Mouse (Mus musculus): ENCODE measurements at regions not wholly inside any gene's neighbourhood (a gene's known extent, or its start where the extent isn't known, plus 50 kb on each side); places are given as distances from the start of the nearest gene placed in this dataset.

DNA sequence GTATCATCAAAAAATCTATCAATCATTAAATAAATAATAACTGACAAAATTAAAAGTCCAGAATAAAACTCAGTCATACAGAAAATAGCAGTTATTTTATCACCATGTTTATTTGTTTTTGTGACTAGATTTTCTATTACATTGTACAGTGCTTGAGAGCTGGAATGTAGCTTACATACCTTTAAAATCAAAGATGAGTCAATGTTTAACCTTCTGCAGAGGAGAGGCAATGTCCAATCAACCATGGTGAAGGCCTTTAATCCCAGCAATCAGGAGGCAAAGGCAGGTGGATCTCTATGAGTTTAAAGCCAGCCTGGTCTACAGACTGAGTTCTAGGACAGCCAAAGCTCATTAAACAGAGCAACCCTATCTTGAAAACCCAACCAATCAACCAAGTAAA, 131.1 kb downstream of the Gm9733 start:
- DNase-seq (ENCODE audit: low spot score) = no peak

DNA sequence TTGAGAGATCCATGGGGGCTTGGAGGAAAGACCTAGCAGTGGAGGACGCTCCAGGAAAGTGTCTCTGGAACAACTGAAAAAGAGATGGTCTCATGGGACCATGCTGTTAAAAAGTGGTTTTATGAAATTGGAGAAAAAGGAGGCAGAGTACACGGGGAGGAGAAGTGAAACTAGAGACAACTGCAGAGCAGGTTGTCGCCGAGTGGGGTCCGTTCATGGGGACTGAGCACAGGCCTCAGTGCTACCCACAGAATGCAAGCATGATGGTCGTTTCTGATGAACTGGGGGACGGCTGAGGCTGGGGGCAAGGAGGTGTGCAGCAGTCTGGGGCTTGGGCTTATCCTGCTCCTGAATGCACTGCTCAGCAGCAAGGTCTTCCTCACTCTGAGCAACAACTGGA, 129.3 kb downstream of the Gm9733 start:
- no peak for DNase-seq (ENCODE audit: low spot score)

DNA sequence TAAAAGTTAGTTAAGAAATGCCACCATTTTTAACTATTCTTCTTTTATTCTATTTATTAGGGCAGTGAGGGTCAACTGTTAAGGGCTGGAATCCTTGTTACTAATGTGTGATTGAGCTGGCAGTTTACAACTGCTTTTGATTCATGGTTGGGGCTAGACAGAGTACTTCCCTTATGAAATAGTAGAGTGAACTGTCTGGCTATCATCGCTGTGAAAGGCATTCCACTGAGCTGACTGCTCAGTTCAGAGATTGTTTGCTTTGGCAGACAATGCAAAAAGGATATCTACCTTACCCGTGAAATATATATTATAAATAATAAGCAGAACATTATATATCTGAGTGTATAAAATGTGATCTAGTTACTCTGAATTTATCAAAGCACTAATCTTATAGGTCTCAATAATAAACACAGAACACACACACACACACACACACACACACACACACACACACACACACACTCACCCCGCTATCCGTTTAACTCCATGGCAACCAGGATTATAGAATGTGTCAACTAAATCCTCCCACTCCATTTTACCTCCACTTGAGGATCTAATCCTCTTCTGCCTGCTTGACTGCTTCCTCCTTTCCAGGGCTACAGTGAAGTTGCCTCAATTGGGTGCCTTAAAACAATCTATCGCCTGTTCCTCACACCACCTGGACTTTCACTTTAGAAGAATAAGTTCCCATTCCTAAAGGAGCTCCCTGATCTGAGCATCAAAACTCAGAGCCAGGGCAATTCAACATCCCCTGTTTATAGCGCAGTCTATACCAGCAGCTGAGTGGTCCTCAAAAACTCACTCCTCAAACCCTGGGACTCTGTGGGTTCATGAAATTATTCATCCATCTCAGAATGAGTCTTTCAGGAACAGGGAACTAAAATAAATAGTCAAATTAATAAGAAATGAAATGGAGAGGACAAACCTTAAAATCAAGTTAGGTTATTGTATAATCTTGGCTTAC, 126.6 kb downstream of the Gm9733 start:
- DNase-seq (ENCODE audit: low spot score) = no peak

DNA sequence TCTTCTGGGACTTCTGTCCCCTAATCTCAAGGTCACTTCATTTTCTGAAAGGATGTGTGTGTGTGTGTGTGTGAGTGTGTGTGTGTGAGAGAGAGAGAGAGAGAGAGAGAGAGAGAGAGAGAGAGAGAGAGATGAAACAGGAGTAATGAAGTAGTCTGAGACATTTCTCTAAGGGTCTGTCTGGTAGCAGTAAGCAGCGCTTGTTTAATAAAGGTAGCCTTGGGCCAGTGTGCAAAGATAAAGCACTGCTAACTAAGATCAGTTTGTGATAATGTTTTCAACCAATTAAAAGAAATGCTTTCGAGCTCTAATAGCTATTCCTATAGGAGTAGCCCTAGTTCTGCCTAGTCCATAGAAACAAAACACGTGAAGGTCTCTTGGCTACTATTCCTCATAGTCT, 119.7 kb downstream of the Gm9733 start:
- no peak for DNase-seq (ENCODE audit: low spot score)

DNA sequence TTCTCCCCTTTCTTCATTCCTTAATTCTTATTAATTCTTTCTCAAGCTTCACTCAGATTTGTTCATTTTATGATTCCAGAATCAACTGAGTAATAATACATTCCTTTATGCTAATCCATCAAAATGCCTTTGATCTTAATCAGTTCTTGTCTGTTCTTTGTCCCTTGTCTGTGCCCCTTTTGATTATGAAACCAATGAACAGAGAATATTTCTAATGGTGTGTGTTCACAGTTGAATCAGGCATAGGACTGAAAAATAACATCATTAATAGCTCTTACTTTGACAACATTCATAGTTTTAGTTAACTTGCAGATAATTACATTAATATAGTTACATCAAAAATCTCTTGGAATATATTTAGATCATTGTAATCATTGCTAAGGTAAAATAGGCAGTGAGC, 114.5 kb downstream of the Gm9733 start:
- no peak for DNase-seq (ENCODE audit: low spot score)

DNA sequence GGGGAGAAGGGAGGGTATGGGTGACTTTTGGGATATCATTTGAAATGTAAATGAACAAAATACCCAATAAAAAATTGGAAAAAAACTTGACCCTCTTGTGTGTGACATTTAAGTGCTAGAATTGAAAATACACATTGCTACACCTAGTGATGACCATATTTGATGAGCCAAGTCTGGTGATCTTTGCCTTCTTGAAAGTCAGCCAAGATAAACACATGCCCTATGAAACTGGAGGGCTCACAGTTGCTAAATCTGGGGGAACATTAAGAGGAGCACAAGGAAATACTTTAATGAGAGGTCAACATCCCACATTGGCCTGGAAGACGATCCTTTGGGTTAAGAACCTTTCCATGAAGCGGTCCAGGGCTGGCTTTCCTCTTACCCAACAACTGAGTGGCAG, 112.8 kb downstream of the Gm9733 start:
- DNase-seq (ENCODE audit: low spot score) = no peak

DNA sequence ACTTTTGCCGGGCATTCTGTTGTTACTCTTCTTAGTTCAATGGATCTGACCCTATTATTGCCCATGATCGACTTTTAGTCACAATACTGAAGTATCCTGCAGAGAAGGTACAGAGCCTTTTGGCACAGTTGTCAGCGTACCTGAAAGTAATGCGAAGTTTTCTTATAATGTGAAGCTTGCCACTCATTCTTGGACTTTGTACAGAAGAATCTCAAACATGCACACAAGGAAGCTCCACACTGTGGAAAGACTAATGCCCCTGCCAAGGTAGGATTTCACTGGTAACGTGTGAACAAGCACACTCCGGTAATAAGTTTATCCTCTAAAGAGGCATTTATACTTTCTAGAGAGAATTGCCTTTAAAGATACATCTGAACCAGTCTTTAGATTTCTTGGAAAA, 108.8 kb downstream of the Gm9733 start:
- no peak for DNase-seq (ENCODE audit: low spot score)

DNA sequence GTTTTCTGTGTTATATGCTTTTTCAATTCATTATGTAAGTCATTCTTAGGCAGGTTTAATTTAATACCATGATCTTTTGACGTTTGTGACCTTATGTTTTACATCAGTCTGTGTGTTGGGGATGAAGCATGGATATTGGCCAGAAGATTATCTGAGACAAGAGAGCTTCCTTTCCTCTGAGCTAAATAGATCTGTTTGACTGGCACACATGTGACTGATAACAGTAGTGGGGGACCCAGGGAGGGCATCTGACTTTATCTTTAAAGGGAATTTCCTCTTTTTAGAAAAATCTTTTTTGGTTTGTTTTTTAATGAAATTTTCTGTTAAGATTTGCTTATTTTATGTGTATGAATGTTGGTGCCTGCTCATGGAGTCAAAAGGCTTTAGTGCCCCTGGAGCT, 107.7 kb downstream of the Gm9733 start:
- no peak for DNase-seq (ENCODE audit: low spot score)

DNA sequence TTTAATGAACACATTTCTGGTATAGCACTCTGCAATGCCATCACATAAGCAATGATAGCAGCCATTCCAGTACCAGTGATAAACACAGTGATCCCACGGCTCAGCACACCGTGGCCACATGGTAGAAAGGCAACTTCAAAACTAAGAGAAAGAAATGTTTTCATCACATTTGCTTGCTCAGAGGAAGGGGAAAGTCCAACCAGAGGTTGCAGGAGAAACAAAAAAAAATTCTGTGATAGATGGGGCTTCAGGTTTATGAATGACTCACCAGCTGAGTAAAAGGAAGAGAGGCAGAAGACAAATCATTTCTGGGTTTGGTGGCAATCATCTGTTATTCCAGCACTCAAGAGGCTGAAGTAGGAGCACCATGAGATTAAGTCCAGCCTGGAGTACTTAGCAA, 103.5 kb downstream of the Gm9733 start:
- no peak for DNase-seq (ENCODE audit: low spot score)

DNA sequence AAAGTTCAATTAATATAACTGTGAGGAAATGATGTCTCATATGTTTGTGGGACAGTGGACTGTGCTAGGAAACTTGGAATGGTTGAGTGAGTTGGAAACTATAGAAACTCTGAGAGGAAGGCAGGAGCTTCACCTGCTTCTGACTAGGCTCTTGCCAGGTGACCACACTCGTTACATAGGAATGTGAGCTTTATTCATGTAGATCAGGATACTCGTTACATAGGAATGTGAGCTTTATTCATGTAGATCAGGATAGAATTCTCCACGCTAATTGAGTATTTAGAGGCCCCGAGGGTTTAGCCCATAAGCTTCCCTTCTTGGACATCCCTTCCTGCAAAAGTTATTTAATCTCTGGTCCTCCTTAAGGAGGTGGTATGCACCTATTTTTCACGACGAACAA, 101.9 kb downstream of the Gm9733 start:
- no peak for DNase-seq (ENCODE audit: low spot score)

DNA sequence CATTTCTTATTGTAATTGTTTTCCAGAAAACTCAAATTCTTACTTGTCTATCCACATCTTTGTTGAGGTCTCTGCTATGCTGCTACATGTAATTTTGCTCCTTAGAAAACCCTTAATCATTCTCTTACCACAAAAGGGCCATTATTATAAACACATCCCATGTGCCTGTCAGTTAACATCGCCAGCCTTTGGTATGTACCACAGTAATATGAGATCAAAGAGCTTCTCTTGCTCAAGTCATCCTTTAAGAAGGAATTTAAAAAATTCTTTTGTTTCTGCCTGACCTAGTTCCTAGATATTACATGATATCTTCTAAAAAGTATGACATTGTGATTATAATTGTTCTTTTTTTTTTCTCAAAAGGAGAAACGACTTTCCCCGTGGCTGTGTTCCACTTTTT, 100.7 kb downstream of the Gm9733 start:
- DNase-seq (ENCODE audit: low spot score) = no peak

DNA sequence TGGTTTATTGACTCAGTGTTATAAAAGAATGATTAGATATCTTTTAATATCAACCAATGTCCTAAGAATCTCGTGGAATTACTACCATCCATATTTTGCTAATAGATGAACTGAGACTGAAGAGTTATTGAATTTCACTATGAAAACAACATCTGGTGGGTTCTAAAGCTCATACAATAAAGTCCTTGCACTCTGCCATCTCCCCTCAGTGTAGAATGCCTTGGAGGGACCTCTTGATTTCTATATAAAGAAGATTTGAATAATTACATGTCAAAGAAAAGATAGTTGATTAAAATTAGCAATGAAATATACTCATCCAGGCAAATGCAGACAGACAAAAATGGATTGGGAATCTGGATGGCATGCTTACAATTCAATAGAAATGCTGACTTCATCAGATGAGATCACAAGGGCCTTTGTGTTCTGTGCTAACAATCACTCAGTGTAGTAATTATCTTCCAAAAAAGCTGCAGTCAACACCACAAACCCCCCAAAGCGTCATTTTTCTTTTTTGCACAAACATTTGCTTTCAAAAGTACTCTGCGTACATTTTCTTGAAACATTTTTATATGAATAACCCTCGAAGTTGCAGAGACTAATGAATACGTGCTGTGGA, 94.2 kb downstream of the Gm9733 start:
- DNase-seq (ENCODE audit: low spot score) = no peak

DNA sequence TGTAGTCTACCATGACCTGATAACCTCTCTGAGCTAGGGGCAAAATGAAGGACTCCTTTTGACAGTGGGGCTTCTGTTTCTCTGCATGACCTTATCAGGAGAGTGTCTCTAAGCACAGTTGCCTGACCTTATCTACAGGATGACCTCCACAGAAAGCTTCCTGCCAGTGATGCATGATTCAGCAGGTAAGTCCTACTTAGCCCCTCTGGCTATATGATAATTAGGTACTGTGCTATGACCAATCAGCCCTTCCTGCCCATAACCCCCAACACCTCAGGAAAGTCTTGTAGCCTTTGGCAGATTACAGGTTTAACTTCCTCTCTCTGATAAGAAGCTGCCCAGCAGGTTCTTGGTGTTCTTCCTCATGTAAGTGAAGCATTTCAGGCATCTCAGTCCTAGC, 89.7 kb downstream of the Gm9733 start:
- DNase-seq (ENCODE audit: low spot score) = peak; percentile 11

DNA sequence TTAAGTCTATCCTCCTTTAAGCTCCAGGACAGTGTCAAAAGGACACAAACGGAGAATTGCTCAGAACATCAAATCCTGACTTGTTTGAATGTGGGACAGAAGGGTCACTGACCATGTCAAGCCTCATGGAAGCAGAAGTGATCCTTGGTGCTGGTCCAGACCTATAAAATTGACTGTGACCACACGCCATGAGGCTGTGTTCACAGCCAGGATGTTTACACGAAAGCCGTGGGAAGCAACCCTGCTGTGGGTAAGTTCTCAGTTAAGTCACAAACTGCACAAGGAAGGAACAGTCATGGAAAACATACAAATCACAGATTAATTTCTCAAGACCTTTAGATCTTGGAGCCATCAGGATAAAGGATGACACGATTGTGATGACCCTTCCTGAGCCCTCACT, 88.5 kb downstream of the Gm9733 start:
- no peak for DNase-seq (ENCODE audit: low spot score)

DNA sequence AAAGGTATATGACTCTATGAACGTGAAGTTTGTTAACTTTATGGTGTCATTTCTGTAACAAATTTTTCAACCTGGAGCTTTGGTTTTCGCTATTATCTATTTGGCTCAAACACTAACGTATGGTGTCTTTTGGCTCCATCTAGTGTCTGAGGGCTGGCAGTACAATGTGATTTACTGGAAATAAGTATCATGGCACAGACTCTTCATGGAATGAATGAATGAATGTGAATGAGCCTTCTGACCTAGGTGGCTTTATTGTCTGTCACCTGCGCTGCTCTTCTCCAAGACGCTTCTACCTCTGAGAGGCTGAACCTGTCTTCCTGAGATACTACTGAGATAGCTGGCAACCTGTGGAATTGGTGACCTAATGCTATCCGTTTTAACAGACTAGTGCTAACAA, 87.1 kb downstream of the Gm9733 start:
- DNase-seq (ENCODE audit: low spot score) = peak; percentile 14
